Mouse (Mus musculus): ENCODE results near the gene Abhd16b. TPM values are rescaled to one million over a fixed set of nuclear protein-coding genes. Genes with fewer than 3 reads are reported as not detected.

Abhd16b gene
- not detected for polyA plus RNA-seq (2017; shearing (Covaris generic))

DNA sequence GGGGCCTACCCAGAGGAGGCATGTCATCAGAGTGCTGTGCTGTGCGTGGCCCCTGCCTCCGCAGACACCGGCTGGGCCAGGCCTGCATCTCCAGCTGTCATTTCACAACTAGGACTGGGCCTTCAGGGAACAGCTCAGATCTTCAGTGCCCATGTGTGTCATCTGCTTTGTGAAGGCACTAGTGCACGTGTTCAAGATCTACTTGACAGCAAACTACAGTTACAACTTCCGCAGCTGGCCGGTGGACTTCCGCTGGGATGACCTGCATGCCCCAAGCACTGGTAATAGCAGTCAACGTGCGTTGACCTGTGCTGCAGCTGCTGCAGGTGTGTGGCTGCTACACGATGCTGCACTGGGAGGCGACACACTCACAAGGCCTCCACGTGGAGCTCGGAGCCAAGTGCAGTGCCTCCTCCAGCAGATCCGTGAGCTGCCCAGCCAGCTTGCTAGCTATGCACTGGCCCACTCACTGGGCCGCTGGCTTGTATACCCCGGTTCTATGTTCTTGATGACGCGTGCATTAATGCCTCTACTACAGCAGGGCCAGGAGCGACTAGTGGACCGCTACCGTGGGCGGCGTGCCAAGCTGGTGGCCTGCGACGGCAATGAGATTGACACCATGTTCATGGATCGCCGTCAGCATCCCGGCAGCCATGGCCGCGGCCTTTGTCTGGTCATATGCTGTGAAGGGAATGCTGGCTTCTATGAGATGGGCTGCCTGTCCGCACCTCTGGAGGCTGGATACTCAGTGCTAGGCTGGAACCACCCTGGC is at the start of gene Abhd16b:
Gene Abhd16b (plus strand): TSS at position 51 of the 772 bp plus-strand sequence.

DNA sequence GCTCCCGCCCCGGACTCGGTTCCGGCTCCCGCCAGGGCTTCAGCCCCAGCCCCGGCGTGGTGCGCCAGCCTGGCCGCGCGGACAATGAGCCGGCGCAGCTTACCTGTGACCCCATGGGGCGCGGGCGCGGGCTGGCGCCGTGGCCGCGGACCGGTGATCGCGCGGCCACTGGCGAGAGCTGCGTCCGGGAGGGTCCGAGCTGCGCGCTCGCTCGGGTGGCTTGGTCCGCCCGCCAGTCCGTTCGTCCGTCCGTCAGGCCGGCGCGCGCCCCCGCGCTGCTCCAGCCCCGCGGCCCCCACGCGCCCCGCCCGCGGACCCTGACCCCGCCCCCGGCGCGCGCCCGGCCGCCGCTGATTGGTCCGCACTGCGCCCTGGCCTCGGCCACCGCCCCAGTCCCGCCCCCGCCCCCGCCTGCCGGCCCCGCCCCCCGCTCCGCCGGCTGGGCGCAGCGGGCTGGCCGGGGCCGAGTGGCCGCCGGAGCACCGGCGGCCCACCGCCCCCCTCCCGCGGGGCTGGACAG is 33.8 kb upstream of the Abhd16b start, which contains the start of gene Zbtb46:
Gene Zbtb46 (minus strand): TSS at position 274 of the 520 bp plus-strand sequence.

DNA sequence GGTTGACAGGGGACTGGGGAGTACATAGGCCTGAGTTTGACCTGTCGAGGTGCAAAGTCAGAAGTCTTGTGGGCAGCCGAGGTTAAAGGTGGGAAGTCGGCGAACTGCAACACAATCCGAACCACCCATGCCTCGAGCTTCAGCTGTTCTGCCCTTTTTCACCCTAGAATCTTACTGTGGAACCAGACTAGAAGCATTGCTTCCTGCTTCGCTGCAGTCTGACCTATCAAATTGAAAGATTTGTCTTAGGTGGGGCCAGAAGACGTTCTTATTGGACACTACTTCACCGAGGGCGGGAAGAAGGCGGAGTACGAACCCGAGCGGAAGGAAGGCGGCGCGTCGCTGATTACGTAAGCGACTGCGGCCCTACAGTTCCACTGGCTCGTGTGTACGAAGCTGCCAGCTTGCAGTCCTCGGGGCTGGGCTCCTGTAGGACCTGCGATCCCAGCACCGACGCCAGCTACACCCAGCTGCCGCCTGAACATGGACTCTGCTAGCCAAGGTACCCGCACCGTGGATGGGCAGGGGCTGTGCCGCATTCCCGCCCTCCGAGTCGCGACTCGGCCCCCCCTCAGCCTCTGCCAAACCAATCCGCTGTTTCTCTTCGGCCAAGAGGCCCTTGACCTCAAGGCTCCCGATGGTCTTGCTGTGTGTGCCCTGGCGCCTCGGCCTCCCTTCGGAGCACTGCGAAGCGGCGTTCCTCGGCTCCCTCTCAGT is 4.0 kb downstream of the Abhd16b start, which contains the start of gene Tpd52l2:
Gene Tpd52l2 (plus strand): TSS at position 312 of the 717 bp plus-strand sequence.

DNA sequence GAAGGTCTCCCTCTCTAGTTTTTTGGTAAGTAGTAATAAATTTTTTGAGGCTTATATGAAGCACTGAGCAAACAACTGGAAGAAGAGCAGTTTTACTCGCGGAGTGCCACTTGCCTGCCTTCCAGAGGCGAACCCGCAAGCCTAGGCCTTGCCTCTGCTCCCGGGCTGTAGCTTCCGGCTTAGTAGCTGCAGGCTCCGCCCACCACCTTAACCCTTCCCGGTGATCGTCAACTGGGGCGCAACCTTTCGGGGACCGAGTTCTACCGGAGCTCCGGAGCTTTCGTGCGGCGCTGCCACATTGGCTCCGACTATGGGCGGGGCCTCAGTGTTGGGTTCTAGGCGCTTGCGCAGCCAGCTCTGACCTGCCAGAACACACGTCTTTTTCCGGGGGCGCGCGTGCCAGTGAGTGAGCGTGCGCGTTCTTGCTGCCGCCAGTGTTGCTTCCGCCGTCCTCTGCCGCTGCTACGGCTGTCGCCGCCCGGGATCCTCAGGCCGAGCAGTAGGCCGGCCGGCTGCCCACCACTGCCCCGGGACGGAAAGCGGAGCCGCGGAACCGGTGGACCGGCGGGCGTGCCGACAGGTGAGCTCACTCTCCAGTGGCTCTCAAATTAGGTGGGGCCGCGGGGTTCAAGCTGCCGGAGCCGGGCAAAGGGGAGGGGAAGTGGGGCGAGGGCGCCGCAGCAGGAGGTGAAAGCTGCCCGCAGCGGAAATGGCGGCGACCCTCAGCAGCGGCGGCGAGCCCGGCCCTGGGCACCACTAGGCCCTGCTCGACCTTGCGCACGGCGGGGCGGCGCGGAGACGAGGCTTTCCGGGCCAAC is 27.3 kb downstream of the Abhd16b start, which contains the start of gene Dnajc5:
Gene Dnajc5 (plus strand): TSS at position 368 of the 818 bp plus-strand sequence.

Other genes starting within 250 kb of the Abhd16b start
- 35.9 TPM for gene Gmeb2, start 205.2 kb upstream of the Abhd16b start, polyA plus RNA-seq (2017; shearing (Covaris generic))
- gene Stmn3, start 178.7 kb upstream of the Abhd16b start, polyA plus RNA-seq (2017; shearing (Covaris generic)) = not detected
- 89.7 TPM for gene Rtel1, start 173.5 kb upstream of the Abhd16b start, polyA plus RNA-seq (2017; shearing (Covaris generic))
- 109 TPM for gene Zgpat, start 128.3 kb upstream of the Abhd16b start, polyA plus RNA-seq (2017; shearing (Covaris generic))
- gene Arfrp1, start 127.8 kb upstream of the Abhd16b start, polyA plus RNA-seq (2017; shearing (Covaris generic)) = 133 TPM
- gene Lime1, start 113.1 kb upstream of the Abhd16b start, polyA plus RNA-seq (2017; shearing (Covaris generic)) = 242 TPM
- gene Zbtb46, start 33.8 kb upstream of the Abhd16b start, polyA plus RNA-seq (2017; shearing (Covaris generic)) = 0.42 TPM
- 86.9 TPM for gene Tpd52l2, start 3.9 kb downstream of the Abhd16b start, polyA plus RNA-seq (2017; shearing (Covaris generic))
- 167 TPM for gene Dnajc5, start 27.3 kb downstream of the Abhd16b start, polyA plus RNA-seq (2017; shearing (Covaris generic))
- gene Uckl1, start 91.7 kb downstream of the Abhd16b start, polyA plus RNA-seq (2017; shearing (Covaris generic)) = 130 TPM
- gene Prpf6, start 98.7 kb downstream of the Abhd16b start, polyA plus RNA-seq (2017; shearing (Covaris generic)) = 90.9 TPM
- 33.9 TPM for gene Zfp512b, start 99.6 kb downstream of the Abhd16b start, polyA plus RNA-seq (2017; shearing (Covaris generic))
- 9.2 TPM for gene Samd10, start 106.0 kb downstream of the Abhd16b start, polyA plus RNA-seq (2017; shearing (Covaris generic))
- not detected for gene Gm29797, start 163.8 kb downstream of the Abhd16b start, polyA plus RNA-seq (2017; shearing (Covaris generic))
- gene Sox18, start 178.4 kb downstream of the Abhd16b start, polyA plus RNA-seq (2017; shearing (Covaris generic)) = not detected
- gene Tcea2, start 187.1 kb downstream of the Abhd16b start, polyA plus RNA-seq (2017; shearing (Covaris generic)) = 21.1 TPM
- 142 TPM for gene Rgs19, start 200.8 kb downstream of the Abhd16b start, polyA plus RNA-seq (2017; shearing (Covaris generic))
- gene Lkaaear1, start 205.2 kb downstream of the Abhd16b start, polyA plus RNA-seq (2017; shearing (Covaris generic)) = not detected
- gene Oprl1, start 221.8 kb downstream of the Abhd16b start, polyA plus RNA-seq (2017; shearing (Covaris generic)) = 0.35 TPM